Mouse (Mus musculus): Measurements from ENCODE around the gene Sema3c.

The Sema3c gene

DNA sequence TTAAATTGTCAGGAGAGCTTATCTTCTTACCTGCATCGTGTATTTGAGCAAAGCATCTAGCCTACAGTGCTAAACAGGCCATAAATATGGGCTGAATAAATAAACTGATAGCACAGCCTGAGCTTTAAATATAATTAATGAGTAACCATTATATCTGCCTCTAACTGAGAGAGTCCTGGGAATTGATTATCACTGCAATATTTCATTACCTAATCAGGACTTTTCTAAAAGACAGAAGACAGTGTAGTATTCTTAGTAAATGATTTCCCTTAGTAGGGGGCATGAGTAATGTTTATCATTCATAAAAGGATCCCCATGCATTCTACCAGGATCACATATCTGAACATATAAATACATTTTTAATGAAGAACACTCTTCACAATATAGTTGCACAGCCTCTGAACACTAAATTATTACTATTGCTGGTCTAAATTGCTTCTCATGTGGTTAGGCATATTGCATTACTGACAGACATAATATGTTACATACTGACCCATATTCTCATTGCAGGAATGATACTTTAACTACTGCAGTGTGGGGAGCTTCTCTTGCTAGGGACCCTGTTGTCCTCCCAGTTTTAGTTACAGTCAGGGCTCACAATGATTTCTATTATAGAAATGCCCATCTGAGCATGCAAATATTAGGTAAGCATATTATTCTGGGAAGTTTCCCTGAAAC lies 74.9 kb downstream of the Sema3c start:
- no peak for DNase-seq

GRCm38 (mm10) chr5:17661223-17661622 lies 87.1 kb downstream of the Sema3c start:
- no peak for DNase-seq

- DNase-seq: no peak
These were observed 97.3 kb downstream of the Sema3c start for GRCm38 (mm10) chr5:17671356-17671755.

GRCm38 (mm10) chr5:17680862-17681261 lies 106.8 kb downstream of the Sema3c start:
- DNase-seq: no peak

- no peak for DNase-seq
These were observed 115.0 kb downstream of the Sema3c start for GRCm38 (mm10) chr5:17689121-17689520.

DNA sequence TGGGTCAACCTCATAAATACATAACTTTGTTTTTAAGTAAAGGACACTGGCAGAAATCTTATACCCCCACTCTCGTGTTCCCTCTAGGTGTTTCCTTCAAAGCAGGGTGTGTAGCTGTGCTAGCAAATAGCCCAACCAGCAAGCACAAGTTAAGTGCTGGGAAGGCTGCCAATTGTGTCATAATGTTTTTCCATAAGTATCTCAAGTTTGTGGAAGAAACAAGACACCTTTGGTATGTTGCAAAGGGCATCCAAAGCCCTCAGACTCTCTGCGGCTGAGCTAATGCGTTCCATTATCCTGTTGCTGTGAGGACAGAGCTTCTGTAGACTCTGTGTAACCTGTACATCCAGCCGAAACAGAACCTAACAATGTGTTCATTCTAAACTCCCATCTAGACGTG lies 115.5 kb downstream of the Sema3c start:
- DNase-seq: no peak

DNA sequence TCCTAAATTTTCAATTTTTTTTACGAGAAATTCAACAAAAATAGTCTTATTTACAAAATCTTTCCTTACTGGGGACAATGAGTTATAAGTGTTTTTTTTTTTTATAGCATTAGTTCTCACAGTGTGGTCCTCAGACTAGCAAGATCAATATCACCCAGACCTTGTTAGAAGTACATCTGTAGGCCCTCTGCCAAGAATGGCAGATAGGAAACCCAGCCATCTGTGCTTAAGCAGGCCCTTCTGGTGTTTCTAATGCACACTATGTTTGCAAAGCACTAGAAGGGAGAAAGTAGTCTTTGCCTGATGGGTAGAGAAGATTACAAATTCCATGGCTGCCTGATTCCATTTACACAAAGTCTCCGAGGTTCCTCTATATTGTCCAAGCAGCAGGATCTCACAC lies 121.3 kb downstream of the Sema3c start:
- DNase-seq: no peak

DNA sequence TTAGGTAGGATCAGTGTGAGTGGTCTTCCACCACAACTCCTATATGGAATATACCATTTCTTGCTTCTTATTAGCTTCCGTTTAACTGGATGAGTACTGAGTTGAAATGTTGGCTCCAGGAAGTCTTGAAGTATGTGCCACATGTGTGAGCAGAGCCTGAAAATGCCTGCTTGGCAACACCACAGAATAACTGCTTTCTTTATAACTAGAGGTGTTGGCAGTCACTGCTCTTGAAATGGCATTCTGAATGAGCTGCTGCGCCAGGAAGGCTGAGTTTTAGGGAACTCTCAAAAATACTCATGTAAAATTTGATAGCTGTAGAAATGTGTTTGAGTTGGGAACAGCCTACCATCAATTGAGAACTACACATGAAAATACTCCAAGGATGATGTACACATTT lies 124.8 kb downstream of the Sema3c start:
- DNase-seq: no peak

GRCm38 (mm10) chr5:17704160-17704559 lies 130.1 kb downstream of the Sema3c start:
- DNase-seq: no peak

- DNase-seq: no peak
These were observed 133.0 kb downstream of the Sema3c start for GRCm38 (mm10) chr5:17707086-17707485.

- DNase-seq: no peak
These were observed 138.3 kb downstream of the Sema3c start for GRCm38 (mm10) chr5:17712374-17712773.

DNA sequence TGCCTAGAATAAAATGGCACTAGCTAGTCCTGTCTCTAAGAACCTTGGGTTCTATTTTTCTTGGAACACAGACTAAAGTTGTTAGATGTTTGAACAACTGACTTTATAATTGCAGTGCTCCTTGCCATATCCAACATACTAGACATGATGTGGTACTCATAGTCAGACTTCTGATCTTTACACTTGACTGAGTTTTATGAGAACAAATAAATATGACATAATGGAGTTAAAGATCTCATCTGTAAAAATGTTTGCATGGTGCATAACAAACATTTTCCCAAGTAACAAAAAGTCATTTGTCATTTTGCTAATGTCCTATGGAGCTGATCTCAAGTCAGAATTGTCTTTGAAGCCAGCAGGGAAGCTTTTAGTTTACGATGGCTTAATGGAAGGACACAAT lies 141.1 kb downstream of the Sema3c start:
- DNase-seq: no peak

GRCm38 (mm10) chr5:17720011-17720410 lies 145.9 kb downstream of the Sema3c start:
- DNase-seq: no peak

- DNase-seq: no peak
These were observed 149.9 kb downstream of the Sema3c start for GRCm38 (mm10) chr5:17724031-17724430.

- DNase-seq: no peak
These were observed 154.0 kb downstream of the Sema3c start for GRCm38 (mm10) chr5:17728047-17728446.

DNA sequence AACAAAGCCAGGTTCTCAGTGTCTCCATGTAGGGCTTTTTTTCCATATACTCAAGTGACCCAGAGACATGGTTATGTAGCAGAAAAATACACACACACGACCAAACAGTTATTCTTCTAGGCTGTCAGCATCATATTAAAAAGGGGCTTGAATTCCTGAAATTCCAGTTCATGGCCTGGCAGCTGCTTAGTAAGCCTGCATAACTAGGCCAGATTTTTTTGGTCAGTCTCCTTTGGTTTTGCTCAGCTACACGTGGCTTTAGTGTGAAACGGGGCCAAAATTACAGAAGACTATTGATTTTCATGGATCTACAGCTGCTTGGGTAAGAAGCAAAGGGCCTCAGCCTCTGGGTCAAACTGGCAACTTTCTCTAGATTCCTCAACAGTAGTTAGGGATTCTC lies 165.7 kb downstream of the Sema3c start:
- DNase-seq: no peak

- DNase-seq: no peak
These were observed 172.4 kb downstream of the Sema3c start for GRCm38 (mm10) chr5:17746520-17746919.

- no peak for DNase-seq
These were observed 173.1 kb downstream of the Sema3c start for GRCm38 (mm10) chr5:17747143-17747542.

GRCm38 (mm10) chr5:17748293-17748692 lies 174.2 kb downstream of the Sema3c start:
- no peak for DNase-seq

GRCm38 (mm10) chr5:17753471-17754005 lies 179.5 kb downstream of the Sema3c start:
- no peak for DNase-seq

DNA sequence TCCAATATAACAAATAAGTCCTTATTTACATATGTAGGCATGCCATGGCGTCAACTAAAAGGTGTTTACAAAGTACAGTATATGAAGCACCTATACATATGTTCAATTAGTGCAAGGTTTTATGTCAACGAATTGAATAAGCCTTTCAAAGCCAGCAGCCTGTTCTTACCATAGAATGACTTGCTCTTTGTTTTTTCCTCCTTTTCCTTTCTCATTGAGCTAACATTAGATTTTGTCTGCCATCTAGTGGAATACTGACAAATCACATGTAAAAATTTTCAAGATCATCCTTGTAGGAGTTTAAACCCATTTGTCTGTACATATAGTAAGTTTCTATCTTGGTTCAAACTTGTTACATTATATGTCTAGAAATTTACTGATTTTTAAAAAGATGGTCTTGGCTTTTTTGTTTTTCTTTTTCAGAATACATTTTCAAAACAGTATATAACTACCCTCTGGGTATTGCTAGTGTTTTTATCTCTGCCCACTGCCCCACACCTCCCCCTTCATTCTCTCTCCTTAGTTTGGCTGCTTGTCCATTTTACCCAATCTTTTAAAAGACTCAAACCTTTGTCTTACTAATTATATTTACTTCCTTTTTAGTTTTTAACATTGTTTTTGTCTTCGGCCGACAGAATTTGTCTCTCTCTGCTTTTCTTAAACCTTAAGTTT lies 192.1 kb downstream of the Sema3c start:
- DNase-seq: no peak

- no peak for DNase-seq
These were observed 196.2 kb downstream of the Sema3c start for GRCm38 (mm10) chr5:17770328-17770727.

DNA sequence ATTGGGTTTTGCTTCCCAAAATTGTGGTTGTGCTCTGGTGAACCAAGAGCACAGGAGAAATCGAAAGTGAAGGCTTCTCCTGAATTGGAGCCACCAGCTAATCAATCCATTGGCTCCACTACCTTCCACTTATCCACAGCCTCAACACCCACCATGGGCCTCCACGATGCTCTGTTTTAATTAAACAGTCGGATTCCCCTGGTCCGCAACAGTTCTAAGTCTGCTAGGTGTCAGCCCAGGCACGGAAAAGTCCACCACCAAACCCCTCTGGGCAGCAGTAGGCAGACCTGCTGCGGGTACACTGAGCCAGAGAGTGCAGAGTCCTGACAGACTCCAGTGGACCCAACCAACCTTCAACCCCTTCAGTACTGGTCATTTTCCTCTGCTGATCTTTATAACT lies 202.5 kb downstream of the Sema3c start:
- DNase-seq: peak in 1 of 2 experiments; percentile 46

Data from cerebellum, postnatal 25 days (tissue).